Mouse (Mus musculus) neural tube, embryonic 11.5 days (tissue): Measurements from ENCODE around the gene Pdhx. TPM values are rescaled to one million over a fixed set of nuclear protein-coding genes. Genes with fewer than 3 reads are reported as not detected.

Source experiments
- ATAC-seq: fragments of 200-750 bp; cut with Nextera tagmentation; 2 replicates; pipeline ENCODE4 v1.8.0; 2017; ENCODE audit warnings: moderate number of reproducible peaks, mild to moderate bottlenecking, moderate TSS enrichment, moderate library complexity; ENCODE audit not compliant: insufficient read depth, low FRiP score, low TSS enrichment
- DNase-seq: peaks from one replicate; pipeline ENCODE4 v3.0.0-alpha.2; 2015; ENCODE audit warnings: low spot score
- H3K27ac ChIP-seq: fragments of 300-500 bp; sonication (generic); 2 replicates; pipeline ENCODE4 v1.5.1; 2014; ENCODE audit warnings: low read depth, mild to moderate bottlenecking, low read length
- H3K27me3 ChIP-seq: fragments of 300-500 bp; sonication (generic); 2 replicates; pipeline ENCODE4 v1.6.1; 2014; ENCODE audit warnings: mild to moderate bottlenecking, low read length, mixed read lengths; ENCODE audit not compliant: control insufficient read depth, insufficient read depth
- H3K36me3 ChIP-seq: fragments of 300-500 bp; sonication (generic); 2 replicates; pipeline ENCODE4 v1.6.1; 2014; ENCODE audit warnings: mild to moderate bottlenecking, low read length, moderate library complexity, mixed read lengths; ENCODE audit not compliant: control insufficient read depth, insufficient read depth
- H3K4me1 ChIP-seq: fragments of 300-500 bp; sonication (generic); 2 replicates; pipeline ENCODE4 v1.6.1; 2014; ENCODE audit warnings: low read length, mixed read lengths; ENCODE audit not compliant: control insufficient read depth, insufficient read depth
- H3K4me2 ChIP-seq: fragments of 300-500 bp; sonication (generic); 2 replicates; pipeline ENCODE4 v1.6.1; 2014; ENCODE audit warnings: low read depth, mild to moderate bottlenecking, moderate library complexity
- H3K4me3 ChIP-seq: fragments of 300-500 bp; sonication (generic); 2 replicates; pipeline ENCODE4 v1.5.1; 2014; ENCODE audit warnings: low read depth, low read length
- H3K9ac ChIP-seq: fragments of 300-500 bp; sonication (generic); 2 replicates; pipeline ENCODE4 v1.6.1; 2014; ENCODE audit warnings: mild to moderate bottlenecking, low read length
- H3K9me3 ChIP-seq: fragments of 300-500 bp; sonication (generic); 2 replicates; pipeline ENCODE4 v1.6.1; 2016; ENCODE audit warnings: low read length; ENCODE audit not compliant: control insufficient read depth
- WGBS: fragments of 180-500 bp; shearing (Covaris S2); extraction: QIAGEN DNeasy Blood & Tissue Kit; methylation state at CpG from one replicate; pipeline ENCODE4 v1.1.7; 2014; 5-methylcytosine and 5-hydroxymethylcytosine counted together
- polyA plus RNA-seq: library from polyadenylated mRNA; unstranded; fragments of >200 nt; fragmentation: Nextera tagmentation; extraction: Ambion mirVana; gene quantifications from 2 replicates; pipeline ENCODE4 v1.2.1, GENCODE M21; 2014

The Pdhx gene
- polyA plus RNA-seq, 1 experiment from 2014 or later: 51.3 TPM

DNA sequence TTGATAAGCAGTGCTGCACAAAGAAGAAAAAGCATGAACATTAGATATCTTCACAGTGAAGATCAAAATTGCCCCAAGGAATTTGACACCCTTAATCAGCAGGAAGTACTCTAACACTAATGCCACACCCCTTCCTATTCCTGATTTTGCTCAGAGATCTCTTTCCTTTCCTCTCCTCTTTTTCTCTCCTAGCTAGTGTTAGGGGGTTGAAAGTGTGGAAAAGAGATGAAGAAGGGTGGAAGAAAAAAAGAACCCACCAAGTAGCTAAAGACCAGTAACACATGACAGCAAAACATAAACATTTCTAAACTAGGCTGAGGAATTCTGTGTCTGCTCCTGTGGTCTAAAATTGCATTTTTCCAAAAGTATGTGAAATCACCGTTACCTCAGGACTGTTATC, 4.7 kb downstream of the Pdhx start:
- DNase-seq (no peak), ATAC-seq (no peak)
- H3K27me3 ChIP-seq: no peaks in the 10 kb centered on the region
- 90% methylated on average over 1 of the region's 1 CpGs for WGBS
- no peak overlapping the region for H3K4me3 ChIP-seq
- no peak overlapping the region for H3K4me2 ChIP-seq
- H3K9me3 ChIP-seq: no peaks in the 10 kb centered on the region
- H3K27ac ChIP-seq: no peak overlapping the region
- H3K9ac ChIP-seq: no peak overlapping the region
- no peaks in the 10 kb centered on the region for H3K36me3 ChIP-seq
- H3K4me1 ChIP-seq: peaks cover 11% of the 10 kb centered on the region; the same call in 1 of the 2 replicates

DNA sequence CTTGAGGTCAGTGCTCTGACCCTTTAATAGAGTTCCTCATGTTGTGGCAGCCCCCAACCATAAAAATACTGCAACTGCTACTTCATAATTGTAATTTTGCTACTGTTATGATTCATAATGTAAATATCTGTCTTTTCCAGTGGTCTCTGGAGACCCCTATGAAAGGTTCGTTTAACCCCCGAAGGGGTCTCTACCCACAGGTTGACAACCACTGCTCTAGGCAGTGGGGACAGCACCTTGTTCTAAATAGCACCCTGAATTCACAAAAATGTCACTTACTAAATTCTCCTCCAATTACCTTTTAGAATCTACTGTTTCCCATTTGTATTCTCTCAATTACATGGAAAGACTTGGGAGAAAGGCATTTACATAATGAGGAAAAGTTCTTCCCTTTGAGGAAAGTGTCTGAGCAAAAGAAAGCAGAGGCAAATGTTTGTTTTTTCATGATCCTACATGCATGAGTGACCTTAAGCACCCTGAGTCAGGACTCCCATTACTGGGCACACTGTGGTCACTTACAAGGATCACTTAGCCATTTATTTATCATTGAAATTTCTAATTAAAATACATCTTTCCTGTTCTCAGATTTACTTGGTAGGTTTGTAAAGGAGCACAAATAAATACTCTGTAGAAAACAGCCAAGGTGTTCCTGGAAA, 5.6 kb downstream of the Pdhx start:
- no peak for DNase-seq
- H3K9me3 ChIP-seq: no peaks in the 10 kb centered on the region
- peaks cover 11% of the 10 kb centered on the region; the same call in 1 of the 2 replicates for H3K4me1 ChIP-seq
- H3K36me3 ChIP-seq: no peaks in the 10 kb centered on the region
- no peak for ATAC-seq
- H3K4me2 ChIP-seq: no peak overlapping the region
- H3K9ac ChIP-seq: no peak overlapping the region
- WGBS: 93% methylated on average over 2 of the region's 2 CpGs
- H3K4me3 ChIP-seq: no peak overlapping the region
- H3K27ac ChIP-seq: no peak overlapping the region
- H3K27me3 ChIP-seq: no peaks in the 10 kb centered on the region

DNA sequence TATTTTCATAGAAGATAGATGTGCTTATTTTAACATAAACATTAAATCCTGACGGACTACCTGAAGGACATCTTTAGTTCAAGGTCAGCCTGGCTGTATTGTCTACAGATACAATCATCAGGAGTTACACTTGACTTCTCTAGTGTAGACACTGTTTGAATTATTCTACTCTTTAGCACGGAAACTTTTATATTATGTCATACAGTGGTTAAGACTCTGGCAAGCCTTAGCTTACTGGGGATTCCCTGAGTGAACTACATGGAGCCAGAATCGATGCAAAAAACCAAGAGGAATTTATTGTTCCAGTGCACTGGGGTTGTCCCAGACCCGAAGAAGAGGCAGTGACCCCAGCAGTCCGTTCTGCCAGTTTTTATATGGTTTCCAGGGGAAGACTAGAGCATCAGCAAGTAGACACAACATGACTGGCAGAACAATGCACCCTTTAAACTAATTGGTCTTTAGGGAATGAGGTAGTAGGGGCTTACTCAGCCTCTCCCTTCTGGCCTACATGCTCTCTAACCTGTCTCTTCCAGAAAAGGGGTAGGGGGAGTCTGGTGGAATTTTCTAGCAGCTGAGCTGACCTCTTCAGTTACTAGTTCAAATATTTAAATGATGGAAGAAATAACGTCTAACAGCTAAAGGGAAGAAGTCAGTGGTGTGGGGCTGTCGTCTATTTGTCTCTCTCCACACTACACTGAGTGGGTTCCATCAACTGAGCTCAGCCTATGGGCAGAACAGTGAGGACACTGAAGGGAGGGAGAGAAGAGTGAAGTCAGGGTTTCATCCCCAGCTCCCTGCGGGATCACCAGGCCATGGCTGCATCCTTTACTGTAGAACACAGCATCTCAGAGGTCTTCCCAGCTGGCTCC, 6.4 kb downstream of the Pdhx start:
- Histone ChIP-seq H3K27me3 (no peaks in the 10 kb centered on the region), H3K9ac (no peak overlapping the region), H3K36me3 (no peaks in the 10 kb centered on the region), H3K4me2 (no peak overlapping the region), H3K27ac (no peak overlapping the region), H3K4me3 (no peak overlapping the region), H3K9me3 (no peaks in the 10 kb centered on the region), H3K4me1 (peaks cover 5% of the 10 kb centered on the region; the same call in 1 of the 2 replicates)
- DNase-seq (no peak), ATAC-seq (no peak)
- 78% methylated on average over 8 of the region's 8 CpGs for WGBS

DNA sequence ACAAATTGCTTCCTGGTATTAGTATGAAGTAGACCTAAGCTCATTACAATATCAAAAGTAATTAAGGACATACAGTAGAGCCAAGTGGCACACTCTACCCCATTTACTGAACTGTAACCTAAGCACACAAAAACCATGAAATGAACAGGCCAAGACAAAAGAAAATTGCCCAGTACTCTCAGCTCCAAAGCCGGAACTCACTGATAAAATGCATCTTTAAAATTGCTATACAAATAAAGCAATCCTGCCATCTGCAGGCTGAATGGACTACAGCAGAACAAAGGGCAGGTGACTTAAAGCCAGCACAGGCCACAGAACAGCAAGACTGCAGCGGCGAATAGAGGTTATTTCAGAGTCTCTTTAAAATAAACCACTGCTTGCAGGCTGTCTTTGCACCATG, 10.4 kb downstream of the Pdhx start:
- Histone ChIP-seq H3K27ac (no peak overlapping the region), H3K36me3 (no peaks in the 10 kb centered on the region), H3K4me3 (no peak overlapping the region), H3K9ac (no peak overlapping the region), H3K4me2 (no peak overlapping the region), H3K27me3 (no peaks in the 10 kb centered on the region), H3K9me3 (no peaks in the 10 kb centered on the region), H3K4me1 (no peaks in the 10 kb centered on the region)
- DNase-seq: peak; percentile 13
- ATAC-seq: no peak; the same call in 1 of the 2 replicates
- WGBS: 52% methylated on average over 3 of the region's 3 CpGs

DNA sequence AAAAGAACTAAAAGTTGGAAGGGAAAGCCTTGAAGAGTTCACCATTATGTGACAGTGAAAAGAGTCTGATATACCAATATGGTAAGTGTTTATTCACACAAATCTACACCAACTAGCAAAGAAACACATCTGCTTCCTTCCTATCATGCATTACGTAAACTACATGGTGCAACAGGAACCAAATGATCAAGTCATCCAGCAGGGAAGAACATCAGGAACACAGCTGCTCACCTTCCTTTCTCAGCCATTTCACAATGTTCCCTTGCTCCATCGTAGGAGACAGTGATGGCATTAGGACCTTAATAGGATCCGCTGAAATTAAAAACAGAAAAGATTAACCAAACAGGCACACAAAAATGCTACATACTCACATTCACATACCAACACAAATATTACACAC, 15.0 kb downstream of the Pdhx start:
- H3K4me3 ChIP-seq: no peak overlapping the region
- no peak overlapping the region for H3K9ac ChIP-seq
- no peaks in the 10 kb centered on the region for H3K9me3 ChIP-seq
- no peak overlapping the region for H3K4me2 ChIP-seq
- no peaks in the 10 kb centered on the region for H3K4me1 ChIP-seq
- no peaks in the 10 kb centered on the region for H3K27me3 ChIP-seq
- DNase-seq: no peak
- H3K27ac ChIP-seq: no peak overlapping the region
- ATAC-seq: no peak
- no peaks in the 10 kb centered on the region for H3K36me3 ChIP-seq
- WGBS: 96% methylated on average over 3 of the region's 3 CpGs

DNA sequence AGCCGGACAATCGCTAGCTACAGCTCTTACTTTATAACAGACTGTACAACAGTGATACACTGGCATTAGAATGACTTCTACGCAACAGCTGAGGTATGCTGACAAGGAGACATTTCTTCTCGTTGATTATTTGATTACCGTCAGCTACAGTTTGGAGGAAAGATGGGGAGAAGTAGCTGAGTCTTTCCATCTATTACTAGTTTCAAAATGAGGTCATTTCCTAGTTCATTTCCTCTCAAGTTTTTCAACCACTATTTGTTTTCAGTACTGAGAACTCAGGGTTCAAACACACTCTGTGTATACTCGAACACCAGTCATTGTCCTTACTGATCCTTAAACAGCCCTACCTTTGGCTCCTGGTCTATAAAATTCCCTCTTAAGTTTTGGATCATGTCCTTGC, 17.5 kb downstream of the Pdhx start:
- no peak for ATAC-seq
- 92% methylated on average over 6 of the region's 6 CpGs for WGBS
- H3K9ac ChIP-seq: no peak overlapping the region
- H3K36me3 ChIP-seq: no peaks in the 10 kb centered on the region
- H3K4me1 ChIP-seq: no peaks in the 10 kb centered on the region
- H3K4me3 ChIP-seq: no peak overlapping the region
- no peak overlapping the region for H3K4me2 ChIP-seq
- H3K9me3 ChIP-seq: no peaks in the 10 kb centered on the region
- H3K27ac ChIP-seq: no peak overlapping the region
- DNase-seq: no peak
- no peaks in the 10 kb centered on the region for H3K27me3 ChIP-seq

DNA sequence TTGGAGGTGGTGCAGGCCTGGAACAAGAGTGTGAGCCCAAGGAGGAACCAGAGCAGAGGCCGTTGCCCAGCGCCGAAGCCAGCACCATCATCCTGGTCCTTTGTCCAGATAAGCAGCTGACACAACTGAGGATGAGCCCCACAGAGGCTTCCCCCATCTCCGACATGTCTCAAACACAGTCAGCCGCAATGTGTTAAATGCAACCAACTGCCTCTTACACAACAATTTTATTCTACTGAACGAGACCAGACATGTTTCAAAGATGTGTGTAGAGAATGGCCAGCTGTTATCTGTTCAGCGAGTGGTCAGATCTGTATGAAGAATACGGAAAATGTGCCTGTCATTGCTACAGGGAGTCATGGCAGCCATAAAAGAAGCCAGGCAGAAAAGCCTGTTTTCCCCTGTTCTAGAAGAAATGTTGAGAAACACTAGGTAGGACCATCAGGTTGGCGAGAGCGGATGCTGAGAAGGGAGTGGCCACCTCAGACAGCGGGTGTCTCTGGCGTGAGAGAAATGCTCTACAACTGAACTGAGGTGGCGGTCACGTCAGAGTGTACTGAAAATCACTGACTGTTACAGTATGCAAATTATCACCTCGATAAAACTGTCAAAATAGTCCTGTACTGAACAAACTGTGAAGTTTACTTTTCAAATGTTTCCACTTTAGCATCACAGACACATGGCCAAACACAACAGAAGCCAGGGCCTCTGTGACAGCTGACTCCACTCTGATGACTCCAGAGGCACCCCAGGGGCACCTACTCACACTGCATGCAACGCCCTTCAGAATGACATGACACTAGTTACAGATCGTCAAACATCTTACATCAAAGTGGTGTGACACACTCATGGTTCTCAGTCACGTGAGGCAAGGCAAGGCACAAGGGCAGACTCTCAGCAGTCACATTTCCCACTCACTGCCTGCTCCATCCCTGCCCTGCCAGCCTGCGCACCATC, 21.1 kb downstream of the Pdhx start:
- DNase-seq: no peak
- 87% methylated on average over 19 of the region's 19 CpGs for WGBS

DNA sequence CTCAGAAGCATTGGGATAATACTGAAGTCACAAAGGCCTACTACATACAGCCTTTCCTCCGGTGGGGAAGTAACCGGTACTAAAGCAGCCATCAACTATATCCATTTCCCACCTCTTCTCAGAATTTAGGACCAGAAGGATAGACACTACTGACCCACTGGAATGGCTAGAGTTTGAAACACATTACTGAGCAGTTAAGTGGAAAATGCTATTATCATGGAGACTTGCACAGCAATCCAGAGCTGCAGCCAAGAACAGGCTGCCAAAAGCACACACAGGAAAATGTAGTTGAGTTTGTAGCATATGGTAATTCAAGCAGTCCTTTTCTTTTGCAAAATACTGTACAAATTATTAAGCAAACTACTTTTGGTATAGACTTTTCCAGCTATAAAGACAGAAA, 28.0 kb downstream of the Pdhx start:
- Histone ChIP-seq H3K4me3 (no peak overlapping the region), H3K4me1 (no peaks in the 10 kb centered on the region), H3K27me3 (no peaks in the 10 kb centered on the region), H3K9me3 (no peaks in the 10 kb centered on the region), H3K4me2 (no peak overlapping the region), H3K27ac (no peak overlapping the region), H3K36me3 (no peaks in the 10 kb centered on the region), H3K9ac (no peak overlapping the region)
- DNase-seq (no peak), ATAC-seq (no peak)
- 89% methylated on average over 2 of the region's 2 CpGs for WGBS

More for the DNA sequence above, 21.1 kb downstream of the Pdhx start:
- Histone ChIP-seq H3K9ac (no peak overlapping the region), H3K36me3 (no peaks in the 10 kb centered on the region), H3K4me1 (no peaks in the 10 kb centered on the region), H3K27me3 (no peaks in the 10 kb centered on the region), H3K4me3 (no peak overlapping the region), H3K4me2 (no peak overlapping the region), H3K27ac (no peak overlapping the region), H3K9me3 (no peaks in the 10 kb centered on the region)
- no peak for ATAC-seq
